Mouse (Mus musculus) MEL (cell line): ENCODE data around the gene C1qtnf3.

ENCODE experiments used
- CHD1 ChIP-seq: IDR thresholded peaks from 2 replicates; pipeline ENCODE4 v1.6.1; 2012; ENCODE audit warnings: low read depth, mild to moderate bottlenecking, inconsistent platforms, low read length, improper control_type of control experiment
- CHD2 ChIP-seq: IDR thresholded peaks from 2 replicates; pipeline ENCODE4 v1.6.1; 2011; ENCODE audit warnings: low read length, improper control_type of control experiment
- CTCF ChIP-seq, 3 experiments: IDR thresholded peaks in 2 of 3; conservative IDR thresholded peaks in 1 of 3; 2 replicates each; pipeline ENCODE4 v1.5.1; 2011 to 2012; ENCODE audit warnings: low read length in 3 of 3, low read depth in 2 of 3, mild to moderate bottlenecking in 2 of 3, improper control_type of control experiment in 1 of 3, inconsistent platforms in 1 of 3, mixed read lengths in 1 of 3, moderate library complexity in 1 of 3; ENCODE audit not compliant: control insufficient read depth in 1 of 3, insufficient read depth in 1 of 3, poor library complexity in 1 of 3, severe bottlenecking in 1 of 3
- EP300 ChIP-seq, 2 experiments: IDR thresholded peaks; 2 replicates each; pipeline ENCODE4 v1.6.1; 2011; ENCODE audit warnings: improper control_type of control experiment in 2 of 2, low read length in 2 of 2, low read depth in 1 of 2, mild to moderate bottlenecking in 1 of 2
- GATA1 ChIP-seq: IDR thresholded peaks from 2 replicates; pipeline ENCODE4 v1.6.1; 2011; ENCODE audit warnings: low read depth, low read length, improper control_type of control experiment
- HCFC1 ChIP-seq: IDR thresholded peaks from 2 replicates; pipeline ENCODE4 v1.6.1; 2012; ENCODE audit warnings: low read depth, mild to moderate bottlenecking, inconsistent platforms, low read length, improper control_type of control experiment, moderate library complexity
- POLR2A ChIP-seq, 2 experiments: IDR thresholded peaks; 2 replicates each; pipeline ENCODE4 v1.6.1; 2011 to 2012; ENCODE audit warnings: low read length in 2 of 2, mild to moderate bottlenecking in 2 of 2, control low read depth in 1 of 2, improper control_type of control experiment in 1 of 2, low read depth in 1 of 2, moderate library complexity in 1 of 2; ENCODE audit not compliant: control insufficient read depth in 1 of 2, insufficient read depth in 1 of 2, poor library complexity in 1 of 2
- RCOR1 ChIP-seq: IDR thresholded peaks from 2 replicates; pipeline ENCODE4 v1.6.1; 2012; ENCODE audit warnings: low read depth, mild to moderate bottlenecking, inconsistent platforms, low read length, improper control_type of control experiment
- UBTF ChIP-seq: IDR thresholded peaks from 2 replicates; pipeline ENCODE4 v1.6.1; 2012; ENCODE audit warnings: low read depth, mild to moderate bottlenecking, inconsistent platforms, low read length, improper control_type of control experiment, moderate library complexity, borderline replicate concordance; ENCODE audit not compliant: insufficient read depth
- ZC3H11A ChIP-seq: IDR thresholded peaks from 2 replicates; pipeline ENCODE4 v1.6.1; 2012; ENCODE audit warnings: low read depth, mild to moderate bottlenecking, inconsistent platforms, low read length, improper control_type of control experiment

DNA sequence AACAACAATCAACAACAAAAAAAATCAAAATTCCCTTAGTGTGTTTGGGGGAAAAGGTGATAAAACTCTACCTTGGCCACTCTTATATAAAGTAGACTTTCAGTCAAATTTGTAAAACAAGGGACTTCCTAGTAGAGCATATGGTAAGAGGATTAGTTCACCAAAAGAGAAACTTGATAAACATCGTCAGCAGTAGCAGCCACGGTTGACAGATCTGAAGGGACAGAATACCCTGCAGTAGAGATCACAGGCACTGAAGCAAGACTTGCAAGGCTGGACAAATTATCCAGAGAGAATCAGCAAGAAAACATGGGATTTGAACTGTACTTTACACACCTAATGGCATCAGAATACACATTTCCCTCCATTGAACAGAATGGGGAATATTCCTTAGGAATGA lies 62.8 kb downstream of the C1qtnf3 start:
- TF ChIP-seq EP300 (IDR thresholded peaks at IDR 0.05; ENCODE audit: low read depth in 1 of 2, low read length in 2 of 2) (no peak), GATA1 (no peak), CTCF (IDR thresholded peaks at IDR 0.05 in 2 of 3, conservative IDR thresholded peaks at IDR 0.05 in 1 of 3; ENCODE audit: control insufficient read depth in 1 of 3, insufficient read depth in 1 of 3, low read depth in 2 of 3, low read length in 3 of 3, poor library complexity in 1 of 3, severe bottlenecking in 1 of 3) (no peak), CHD1 (no peak), RCOR1 (no peak), POLR2A (IDR thresholded peaks at IDR 0.05; ENCODE audit: control insufficient read depth in 1 of 2, insufficient read depth in 1 of 2, low read depth in 1 of 2, low read length in 2 of 2, poor library complexity in 1 of 2) (no peak), CHD2 (no peak), ZC3H11A (no peak), UBTF (no peak), HCFC1 (no peak)
